Mouse (Mus musculus): Measurements from ENCODE around the gene Speer4f1. TPM values are rescaled to one million over a fixed set of nuclear protein-coding genes. Genes with fewer than 3 reads are reported as not detected.
"Not testable (repeated sequence)": the region's sequence is repeated elsewhere in the genome, so short reads cannot be mapped to it uniquely, and the experiment has no call there.

Speer4f1 gene
- not detected in 2 replicates for polyA plus RNA-seq (2015; fragmentation: Nextera tagmentation; extraction: Ambion mirVana)

GRCm38 (mm10) chr5:17475798-17476197, at the start of gene Speer4f1:
TSS of gene Speer4f1 (plus strand) at chr5:17476098.
- H3K27me3 ChIP-seq; H3K4me3 ChIP-seq (replicated peaks); H3K4me1 ChIP-seq; H3K27ac ChIP-seq; H3K4me2 ChIP-seq; H3K9ac ChIP-seq; ATAC-seq (replicated peaks; ENCODE audit: low FRiP score); H3K9me3 ChIP-seq (replicated peaks); H3K36me3 ChIP-seq: not testable (repeated sequence)
- WGBS, result 90% methylated on average over 1 of the region's 1 CpGs

GRCm38 (mm10) chr5:17426930-17427329, 49.0 kb upstream of the Speer4f1 start:
- Histone ChIP-seq H3K4me1 (no peaks in the 10 kb centered on the region), H3K4me2 (no peak overlapping the region), H3K4me3 (replicated peaks) (no peak overlapping the region), H3K9me3 (replicated peaks) (no peaks in the 10 kb centered on the region), H3K36me3 (no peaks in the 10 kb centered on the region), H3K27ac (no peak overlapping the region), H3K27me3 (no peaks in the 10 kb centered on the region), H3K9ac (no peak overlapping the region)
- ATAC-seq (replicated peaks; ENCODE audit: low FRiP score), result no peak
- WGBS, result 96% methylated on average over 1 of the region's 1 CpGs

- no peak overlapping the region for H3K27ac ChIP-seq
- H3K4me1 ChIP-seq, result 0 out of 2 replicates have a peak, but pooled peaks cover 2% of the 10 kb centered on the region
- no peak overlapping the region for H3K4me3 ChIP-seq (replicated peaks)
- ATAC-seq (replicated peaks; ENCODE audit: low FRiP score), result no peak
- H3K27me3 ChIP-seq, result no peaks in the 10 kb centered on the region
- no peak overlapping the region for H3K9ac ChIP-seq
- H3K9me3 ChIP-seq (replicated peaks), result no peaks in the 10 kb centered on the region
- 80% methylated on average over 3 of the region's 3 CpGs for WGBS
- H3K4me2 ChIP-seq, result no peak overlapping the region
- no peaks in the 10 kb centered on the region for H3K36me3 ChIP-seq
Observed at GRCm38 (mm10) chr5:17434721-17435120, 41.2 kb upstream of the Speer4f1 start.

GRCm38 (mm10) chr5:17436209-17436608, 39.7 kb upstream of the Speer4f1 start:
- Histone ChIP-seq H3K9me3 (replicated peaks) (no peaks in the 10 kb centered on the region), H3K4me1 (0 out of 2 replicates have a peak, but pooled peaks cover 2% of the 10 kb centered on the region), H3K27ac (no peak overlapping the region), H3K27me3 (no peaks in the 10 kb centered on the region), H3K4me2 (no peak overlapping the region), H3K36me3 (no peaks in the 10 kb centered on the region), H3K4me3 (replicated peaks) (no peak overlapping the region), H3K9ac (no peak overlapping the region)
- ATAC-seq (replicated peaks; ENCODE audit: low FRiP score), result peak; percentile 88
- whole genome bisulfite sequencing, result 17% methylated on average over 2 of the region's 2 CpGs

- H3K4me2 ChIP-seq, result no peak overlapping the region
- no peaks in the 10 kb centered on the region for H3K9me3 ChIP-seq (replicated peaks)
- no peak overlapping the region for H3K9ac ChIP-seq
- no peak overlapping the region for H3K4me3 ChIP-seq (replicated peaks)
- H3K27me3 ChIP-seq, result no peaks in the 10 kb centered on the region
- ATAC-seq (replicated peaks; ENCODE audit: low FRiP score), result peak; percentile 82
- H3K36me3 ChIP-seq, result no peaks in the 10 kb centered on the region
- H3K27ac ChIP-seq, result no peak overlapping the region
- H3K4me1 ChIP-seq, result 0 out of 2 replicates have a peak, but pooled peaks cover 2% of the 10 kb centered on the region
Observed at GRCm38 (mm10) chr5:17439487-17440102, 36.3 kb upstream of the Speer4f1 start.

- no peak overlapping the region for H3K9ac ChIP-seq
- H3K27ac ChIP-seq, result no peak overlapping the region
- H3K9me3 ChIP-seq (replicated peaks), result no peaks in the 10 kb centered on the region
- H3K36me3 ChIP-seq, result no peaks in the 10 kb centered on the region
- H3K4me2 ChIP-seq, result no peak overlapping the region
- H3K4me3 ChIP-seq (replicated peaks), result no peak overlapping the region
- H3K4me1 ChIP-seq, result no peaks in the 10 kb centered on the region
- ATAC-seq (replicated peaks; ENCODE audit: low FRiP score), result no peak
- WGBS, result 87% methylated on average over 5 of the region's 5 CpGs
- no peaks in the 10 kb centered on the region for H3K27me3 ChIP-seq
Observed at GRCm38 (mm10) chr5:17454059-17454458, 21.8 kb upstream of the Speer4f1 start.

- H3K36me3 ChIP-seq, result no peaks in the 10 kb centered on the region
- WGBS, result 58% methylated on average over 6 of the region's 6 CpGs
- H3K9me3 ChIP-seq (replicated peaks), result no peaks in the 10 kb centered on the region
- no peaks in the 10 kb centered on the region for H3K27me3 ChIP-seq
- H3K4me1 ChIP-seq, result no peaks in the 10 kb centered on the region
- no peak overlapping the region for H3K4me2 ChIP-seq
- no peak overlapping the region for H3K27ac ChIP-seq
- H3K4me3 ChIP-seq (replicated peaks), result no peak overlapping the region
- no peak overlapping the region for H3K9ac ChIP-seq
- peak; percentile 83 for ATAC-seq (replicated peaks; ENCODE audit: low FRiP score)
Observed at GRCm38 (mm10) chr5:17454952-17455586, 20.8 kb upstream of the Speer4f1 start.

GRCm38 (mm10) chr5:17456671-17457070, 19.2 kb upstream of the Speer4f1 start:
- Histone ChIP-seq H3K4me1 (no peaks in the 10 kb centered on the region), H3K27me3 (no peaks in the 10 kb centered on the region), H3K36me3 (no peaks in the 10 kb centered on the region), H3K4me2 (no peak overlapping the region), H3K27ac (no peak overlapping the region), H3K9ac (no peak overlapping the region), H3K9me3 (replicated peaks) (no peaks in the 10 kb centered on the region), H3K4me3 (replicated peaks) (no peak overlapping the region)
- ATAC-seq (replicated peaks; ENCODE audit: low FRiP score), result peak; percentile 69
- 34% methylated on average over 3 of the region's 3 CpGs for WGBS

GRCm38 (mm10) chr5:17468120-17468519, 7.8 kb upstream of the Speer4f1 start:
- H3K9me3 ChIP-seq (replicated peaks); ATAC-seq (replicated peaks; ENCODE audit: low FRiP score); H3K9ac ChIP-seq; H3K27me3 ChIP-seq; H3K27ac ChIP-seq; H3K4me2 ChIP-seq; H3K4me1 ChIP-seq; H3K36me3 ChIP-seq; H3K4me3 ChIP-seq (replicated peaks): not testable (repeated sequence)
- WGBS, result 60% methylated on average over 4 of the region's 4 CpGs

- Histone ChIP-seq H3K4me1 (no peaks in the 10 kb centered on the region), H3K36me3 (no peaks in the 10 kb centered on the region), H3K4me3 (replicated peaks) (no peak overlapping the region), H3K4me2 (no peak overlapping the region), H3K27me3 (no peaks in the 10 kb centered on the region), H3K9me3 (replicated peaks) (no peaks in the 10 kb centered on the region), H3K27ac (no peak overlapping the region), H3K9ac (no peak overlapping the region)
- no peak for ATAC-seq (replicated peaks; ENCODE audit: low FRiP score)
- WGBS, result 64% methylated on average over 1 of the region's 1 CpGs
Observed at GRCm38 (mm10) chr5:17476476-17476875, 578 bp downstream of the Speer4f1 start.

GRCm38 (mm10) chr5:17489894-17490293, 14.0 kb downstream of the Speer4f1 start:
- Histone ChIP-seq H3K27me3 (no peaks in the 10 kb centered on the region), H3K4me3 (replicated peaks) (no peak overlapping the region), H3K9me3 (replicated peaks) (no peaks in the 10 kb centered on the region), H3K4me2 (no peak overlapping the region), H3K9ac (no peak overlapping the region), H3K4me1 (no peaks in the 10 kb centered on the region), H3K36me3 (no peaks in the 10 kb centered on the region), H3K27ac (no peak overlapping the region)
- WGBS, result 81% methylated on average over 1 of the region's 1 CpGs
- ATAC-seq (replicated peaks; ENCODE audit: low FRiP score), result no peak

GRCm38 (mm10) chr5:17495616-17496015, 19.7 kb downstream of the Speer4f1 start:
- ATAC-seq (replicated peaks; ENCODE audit: low FRiP score), result no peak
- WGBS, result 88% methylated on average over 2 of the region's 2 CpGs
- Histone ChIP-seq H3K27ac (no peak overlapping the region), H3K4me2 (no peak overlapping the region), H3K4me3 (replicated peaks) (no peak overlapping the region), H3K4me1 (no peaks in the 10 kb centered on the region), H3K9me3 (replicated peaks) (no peaks in the 10 kb centered on the region), H3K27me3 (no peaks in the 10 kb centered on the region), H3K36me3 (no peaks in the 10 kb centered on the region), H3K9ac (no peak overlapping the region)

GRCm38 (mm10) chr5:17496650-17497049, 20.8 kb downstream of the Speer4f1 start:
- Histone ChIP-seq H3K9ac (no peak overlapping the region), H3K4me2 (no peak overlapping the region), H3K27ac (no peak overlapping the region), H3K4me1 (no peaks in the 10 kb centered on the region), H3K36me3 (no peaks in the 10 kb centered on the region), H3K4me3 (replicated peaks) (no peak overlapping the region), H3K9me3 (replicated peaks) (no peaks in the 10 kb centered on the region), H3K27me3 (no peaks in the 10 kb centered on the region)
- 80% methylated on average over 5 of the region's 5 CpGs for WGBS
- no peak for ATAC-seq (replicated peaks; ENCODE audit: low FRiP score)

Measured in kidney, embryonic 15.5 days (tissue).